ENCODE assay signal across 23 mouse cellular contexts in genomic region chr11:95719356-95719755, GRCm38 (mm10). TPM values are rescaled to one million over a fixed set of nuclear protein-coding genes. Genes with fewer than 3 reads are reported as not detected.
DNase-seq lines count a peak whose midpoint lies in the region; ATAC-seq and TF ChIP-seq lines count a peak whose summit lies in the region.
"Had no signal": no experiment of that assay in that cellular context is flagged by ENCODE, and none has a peak within 500 bp of the region (broad histone marks: within the 10 kb centered on the region; RNA-seq: fewer than 3 reads in every experiment).

No protein-coding gene starts in this region.

- H3K4me2 ChIP-seq in lung, postnatal 0 days (replicated peaks; ENCODE audit: low read depth, low read length), result no peak overlapping the region
- H3K4me2 ChIP-seq: embryonic facial prominence, embryonic 13.5 days; forebrain, embryonic 13.5 days; heart, embryonic 12.5 days; hindbrain, embryonic 13.5 days; intestine, embryonic 15.5 days; limb, embryonic 13.5 days; midbrain, embryonic 12.5 days; neural tube, embryonic 15.5 days had no signal

- H3K27me3 ChIP-seq in lung, postnatal 0 days (replicated peaks; ENCODE audit: insufficient read depth, low read length), result no peaks in the 10 kb centered on the region
- H3K27me3 ChIP-seq: CH12.LX; embryonic facial prominence, embryonic 13.5 days; forebrain, embryonic 13.5 days; heart, embryonic 12.5 days; hindbrain, embryonic 13.5 days; intestine, embryonic 15.5 days; limb, embryonic 13.5 days; midbrain, embryonic 12.5 days; neural tube, embryonic 15.5 days had no signal

- intact Hi-C loops in heart, postnatal 36 days (cut with DNase I), result no loop called here

- H3K36me3 ChIP-seq in lung, postnatal 0 days (ENCODE audit: insufficient read depth, low read length), result no peaks in the 10 kb centered on the region
- H3K36me3 ChIP-seq: embryonic facial prominence, embryonic 13.5 days; heart, embryonic 12.5 days; hindbrain, embryonic 13.5 days; intestine, embryonic 15.5 days; limb, embryonic 13.5 days; midbrain, embryonic 12.5 days; neural tube, embryonic 15.5 days had no signal

- no peak for TF ChIP-seq CTCF in lung, postnatal 0 days (IDR thresholded peaks at IDR 0.05)

- DNase-seq in heart, adult 11 months, result peak; percentile 57
- no peak for DNase-seq in heart, postnatal 36 days
- DNase-seq in lung, postnatal 0 days (ENCODE audit: low spot score), result peak; percentile 74
- no peak for DNase-seq in lung, postnatal 4 days
- peak; percentile 53 to 55 for DNase-seq in cerebellum, postnatal 14 days
- DNase-seq in layer of hippocampus, adult 11-12 months (ENCODE audit: low spot score), result no peak
- DNase-seq in c-Kit-positive CD71-positive TER-119-positive erythroid progenitor cells, embryonic 14.5 days (ENCODE audit: low spot score), result no peak
- DNase-seq: adrenal gland, adult 2 months; B cell, adult 2 months; kidney, adult 9 months; kidney, postnatal 36 days; lung, postnatal 14 days had no signal

- H3K9me3 ChIP-seq in lung, postnatal 0 days (ENCODE audit: low read length), result no peaks in the 10 kb centered on the region
- H3K9me3 ChIP-seq: embryonic facial prominence, embryonic 13.5 days; forebrain, embryonic 13.5 days; G1E; heart, embryonic 12.5 days; hindbrain, embryonic 13.5 days; intestine, embryonic 15.5 days; limb, embryonic 13.5 days; midbrain, embryonic 12.5 days; neural tube, embryonic 15.5 days had no signal

- H3K27ac ChIP-seq in lung, postnatal 0 days (ENCODE audit: low read length), result no peak overlapping the region
- H3K27ac ChIP-seq: embryonic facial prominence, embryonic 13.5 days; forebrain, embryonic 13.5 days; hindbrain, embryonic 13.5 days; intestine, embryonic 15.5 days; limb, embryonic 13.5 days; midbrain, embryonic 12.5 days; neural tube, embryonic 15.5 days had no signal

- H3K9ac ChIP-seq in lung, postnatal 0 days (replicated peaks; ENCODE audit: low read depth), result no peak overlapping the region
- H3K9ac ChIP-seq: embryonic facial prominence, embryonic 13.5 days; forebrain, embryonic 13.5 days; heart, embryonic 12.5 days; hindbrain, embryonic 13.5 days; intestine, embryonic 15.5 days; limb, embryonic 13.5 days; midbrain, embryonic 12.5 days; neural tube, embryonic 15.5 days had no signal

- peak; percentile 73 for ATAC-seq in lung, postnatal 0 days
- ATAC-seq: forebrain, embryonic 13.5 days; intestine, embryonic 15.5 days had no signal

- peaks cover 4% of the 10 kb centered on the region; the same call in 1 of the 2 replicates for H3K4me1 ChIP-seq in lung, postnatal 0 days (ENCODE audit: insufficient read depth, low read depth, low read length)

- no peak overlapping the region for H3K4me3 ChIP-seq in lung, postnatal 0 days (ENCODE audit: low read depth, low read length)
- H3K4me3 ChIP-seq: embryonic facial prominence, embryonic 13.5 days; erythroblast, embryonic 14.5 days; forebrain, embryonic 13.5 days; heart, embryonic 12.5 days; hindbrain, embryonic 13.5 days; intestine, embryonic 15.5 days; limb, embryonic 13.5 days; midbrain, embryonic 12.5 days; neural tube, embryonic 15.5 days had no signal

- 60% methylated on average over 3 of the region's 3 CpGs for WGBS in lung, postnatal 0 days

- no peak for TF ChIP-seq EP300 in lung, postnatal 0 days (IDR thresholded peaks at IDR 0.05)

RNA-seq across cellular contexts. Expression of gene B130006D01Rik, which starts 4.0 kb away (rescaled TPM):
- under 1 TPM; 0.22 to 0.46 TPM for total RNA-seq in heart, postnatal 36 days (2021)
- 0.42 and 0.61 TPM in 2 replicates for polyA plus RNA-seq in lung, postnatal 0 days (2015; fragmentation: Nextera tagmentation; extraction: Ambion mirVana)
- polyA plus RNA-seq: erythroblast, embryonic 14.5 days had no signal

RNA-seq across cellular contexts. Expression of gene Zfp652, which starts 6.9 kb away (rescaled TPM):
- 10 to 100 TPM; 50.7 to 50.8 TPM for total RNA-seq in heart, postnatal 36 days (2021)
- polyA plus RNA-seq in lung, postnatal 0 days (2015; fragmentation: Nextera tagmentation; extraction: Ambion mirVana), result 18.5 and 19.6 TPM in 2 replicates

RNA-seq across cellular contexts. Expression of gene Phb, which starts 52.6 kb away (rescaled TPM):
- total RNA-seq in heart, postnatal 36 days (2021), result 100 to 1,000 TPM; 362 to 417 TPM
- 94.7 and 95.1 TPM in 2 replicates for polyA plus RNA-seq in lung, postnatal 0 days (2015; fragmentation: Nextera tagmentation; extraction: Ambion mirVana)

Comparison
In these comparisons a context has a peak if more than half of its experiments do, and no peak if none do; other contexts are left out.
1. DNase-seq: peak in heart, adult 11 months (single experiment), lung, postnatal 0 days (single experiment) and cerebellum, postnatal 14 days (2 of 2); none in heart, postnatal 36 days (0 of 2), lung, postnatal 4 days (0 of 2), layer of hippocampus, adult 11-12 months (single experiment) and c-Kit-positive CD71-positive TER-119-positive erythroid progenitor cells, embryonic 14.5 days (single experiment).